Mouse (Mus musculus) cerebellum, postnatal 4 days (tissue): ENCODE measurements at regions not wholly inside any gene's neighbourhood (a gene's known extent, or its start where the extent isn't known, plus 50 kb on each side); places are given as distances from the start of the nearest gene placed in this dataset.

Source experiments
- DNase-seq, 2 experiments: peaks; one replicate each; pipeline ENCODE4 v3.0.0; 2022; ENCODE audit warnings: low spot score in 2 of 2, mixed read lengths in 1 of 2

GRCm38 (mm10) chr1:98192671-98193070 is 97.2 kb upstream of the Pam start:
- no peak for DNase-seq

GRCm38 (mm10) chr1:98192044-98192484 is 96.6 kb upstream of the Pam start:
- DNase-seq, result no peak

- DNase-seq, result no peak
These were observed 95.9 kb upstream of the Pam start for GRCm38 (mm10) chr1:98191331-98191730.

- no peak for DNase-seq
These were observed 95.3 kb upstream of the Pam start for GRCm38 (mm10) chr1:98190741-98191140.

GRCm38 (mm10) chr1:98189991-98190471 is 94.6 kb upstream of the Pam start:
- peak in 1 of 2 experiments; percentile 64 for DNase-seq

GRCm38 (mm10) chr1:98180372-98180771 is 84.9 kb upstream of the Pam start:
- no peak for DNase-seq

- DNase-seq, result peak in 1 of 2 experiments; percentile 50
These were observed 83.6 kb upstream of the Pam start for GRCm38 (mm10) chr1:98179030-98179429.

- DNase-seq, result no peak
These were observed 79.3 kb upstream of the Pam start for GRCm38 (mm10) chr1:98174811-98175132.

- no peak for DNase-seq
These were observed 78.7 kb upstream of the Pam start for GRCm38 (mm10) chr1:98173907-98174810.

- DNase-seq, result no peak
These were observed 78.0 kb upstream of the Pam start for GRCm38 (mm10) chr1:98173431-98173830.

- DNase-seq, result no peak
These were observed 75.8 kb upstream of the Pam start for GRCm38 (mm10) chr1:98171291-98171690.

GRCm38 (mm10) chr1:98169352-98169751 is 73.9 kb upstream of the Pam start:
- DNase-seq, result no peak

- DNase-seq, result no peak
These were observed 72.4 kb upstream of the Pam start for GRCm38 (mm10) chr1:98167800-98168199.

GRCm38 (mm10) chr1:98162639-98162927 is 67.1 kb upstream of the Pam start:
- no peak for DNase-seq

- no peak for DNase-seq
These were observed 66.6 kb upstream of the Pam start for GRCm38 (mm10) chr1:98161882-98162638.

- no peak for DNase-seq
These were observed 63.5 kb upstream of the Pam start for GRCm38 (mm10) chr1:98158969-98159368.

GRCm38 (mm10) chr1:98147361-98147760 is 51.9 kb upstream of the Pam start:
- no peak for DNase-seq
